Mouse (Mus musculus): ENCODE measurements at regions not wholly inside any gene's neighbourhood (a gene's known extent, or its start where the extent isn't known, plus 50 kb on each side); places are given as distances from the start of the nearest gene placed in this dataset.

GRCm38 (mm10) chr5:111805761-111806191, 72.1 kb downstream of the Gm26897 start:
- TF ChIP-seq USF1 (IDR thresholded peaks at IDR 0.05; ENCODE audit: low read depth, low read length) (no peak), IRF4 (IDR thresholded peaks at IDR 0.05; ENCODE audit: low read depth, low read length) (no peak), CTCF (conservative IDR thresholded peaks at IDR 0.05 in 1 of 2, IDR thresholded peaks at IDR 0.05 in 1 of 2; ENCODE audit: low read depth in 2 of 2, low read length in 2 of 2) (no peak), EP300 (IDR thresholded peaks at IDR 0.05; ENCODE audit: low read length) (no peak), ZNF384 (IDR thresholded peaks at IDR 0.05; ENCODE audit: low read depth, low read length) (no peak)

Measured in CH12.LX (cell line).